Mouse (Mus musculus): Measurements from ENCODE around the gene Lrch2. TPM values are rescaled to one million over a fixed set of nuclear protein-coding genes. Genes with fewer than 3 reads are reported as not detected.

Gene Lrch2
- polyA plus RNA-seq, 1 experiment from 2014 or later: 3.5 TPM

DNA sequence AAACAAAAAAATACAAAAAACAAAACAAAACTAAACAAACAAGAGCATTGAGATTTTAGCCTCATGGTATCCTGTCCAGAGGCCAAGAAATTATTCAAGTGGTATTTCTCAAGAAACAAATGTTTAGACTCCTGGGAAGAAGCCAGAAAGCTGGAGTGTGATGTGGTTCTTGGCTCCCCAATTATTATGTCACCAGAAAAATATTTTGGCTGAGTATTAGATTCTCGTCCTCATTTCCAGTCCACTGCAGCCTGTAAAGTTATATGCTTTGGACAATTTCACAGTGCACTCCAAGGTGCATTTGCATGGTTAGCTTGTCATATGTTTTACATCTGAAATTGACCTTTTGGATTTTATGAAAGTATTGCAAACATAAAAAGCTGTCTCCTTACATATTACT is 124.1 kb downstream of the Lrch2 start:
- no peak overlapping the region for H3K9ac ChIP-seq
- 0 out of 2 replicates have a peak, but pooled peaks have one; percentile 43 for ATAC-seq (ENCODE audit: insufficient number of reproducible peaks, low FRiP score, low TSS enrichment, low read depth)
- H3K4me1 ChIP-seq: no peaks in the 10 kb centered on the region
- WGBS: 23% methylated on average over 1 of the region's 1 CpGs
- no peak overlapping the region for H3K4me3 ChIP-seq (replicated peaks)
- no peak overlapping the region for H3K27ac ChIP-seq (replicated peaks)
- no peak overlapping the region for H3K4me2 ChIP-seq (replicated peaks)
- H3K27me3 ChIP-seq: no peaks in the 10 kb centered on the region
- no peaks in the 10 kb centered on the region for H3K36me3 ChIP-seq
- no peaks in the 10 kb centered on the region for H3K9me3 ChIP-seq (replicated peaks)

GRCm38 (mm10) chrX:147429129-147429528 is 124.8 kb downstream of the Lrch2 start, which contains the start of gene Il13ra2:
TSS of gene Il13ra2 (minus strand) at chrX:147429192.
- Histone ChIP-seq H3K36me3 (no peaks in the 10 kb centered on the region), H3K27me3 (no peaks in the 10 kb centered on the region), H3K4me2 (replicated peaks) (no peak within 1 kb of the TSS), H3K9ac (no peak within 1 kb of the TSS), H3K27ac (replicated peaks) (no peak within 1 kb of the TSS), H3K4me3 (replicated peaks) (no peak within 1 kb of the TSS), H3K9me3 (replicated peaks) (no peaks in the 10 kb centered on the region), H3K4me1 (no peaks in the 10 kb centered on the region)
- WGBS: 43% methylated on average over 1 of the region's 1 CpGs
- ATAC-seq (ENCODE audit: insufficient number of reproducible peaks, low FRiP score, low TSS enrichment, low read depth): no peak

Other genes with a start within 250 kb of the Lrch2 start
- 0.14 and 0.24 TPM in 2 replicates for gene Il13ra2, start 124.9 kb downstream of the Lrch2 start, polyA plus RNA-seq (2015; fragmentation: Nextera tagmentation; extraction: Ambion mirVana)
- gene Vmn1r239-ps, start 100.4 kb downstream of the Lrch2 start, polyA plus RNA-seq (2015; fragmentation: Nextera tagmentation; extraction: Ambion mirVana): not detected in 2 replicates
- 0.14 TPM in 1 of 2 replicates, not detected in the other for gene Gm15128, start 211.9 kb upstream of the Lrch2 start, polyA plus RNA-seq (2015; fragmentation: Nextera tagmentation; extraction: Ambion mirVana)

Measured in embryonic facial prominence, embryonic 15.5 days (tissue).